Mouse (Mus musculus) heart, adult 11 months (tissue): ENCODE measurements around the gene Glyctk.
"Not testable (repeated sequence)": the region's sequence is repeated elsewhere in the genome, so short reads cannot be mapped to it uniquely, and the experiment has no call there.

Source experiments
- DNase-seq: peaks from one replicate; pipeline ENCODE4 v3.0.0; 2022

Gene Glyctk

GRCm38 (mm10) chr9:106175552-106176200 is 17.7 kb upstream of the Glyctk start:
- no peak for DNase-seq

GRCm38 (mm10) chr9:106173363-106173762 is 15.4 kb upstream of the Glyctk start:
- DNase-seq = no peak

GRCm38 (mm10) chr9:106172527-106172926 is 14.6 kb upstream of the Glyctk start:
- DNase-seq = peak; percentile 84

GRCm38 (mm10) chr9:106171346-106172158 is 13.6 kb upstream of the Glyctk start:
- peak; percentile 97 for DNase-seq

- DNase-seq = peak; percentile 99
These were observed 12.8 kb upstream of the Glyctk start, which contains the start of gene Wdr82 for GRCm38 (mm10) chr9:106170556-106171345. Gene Wdr82, plus strand, starts transcription at chr9:106170928.

GRCm38 (mm10) chr9:106169917-106170316 is 12.0 kb upstream of the Glyctk start:
- peak; percentile 90 for DNase-seq

GRCm38 (mm10) chr9:106169006-106169405 is 11.1 kb upstream of the Glyctk start:
- DNase-seq = not testable (repeated sequence)

GRCm38 (mm10) chr9:106167703-106168102 is 9.8 kb upstream of the Glyctk start:
- DNase-seq = no peak

GRCm38 (mm10) chr9:106167241-106167640 is 9.3 kb upstream of the Glyctk start:
- no peak for DNase-seq

GRCm38 (mm10) chr9:106166709-106167108 is 8.8 kb upstream of the Glyctk start:
- no peak for DNase-seq

GRCm38 (mm10) chr9:106160426-106160825 is 2.5 kb upstream of the Glyctk start:
- DNase-seq = no peak

GRCm38 (mm10) chr9:106159784-106160301 is 1.9 kb upstream of the Glyctk start:
- peak; percentile 99 for DNase-seq

GRCm38 (mm10) chr9:106159237-106159636 is 1.3 kb upstream of the Glyctk start:
- DNase-seq = no peak

GRCm38 (mm10) chr9:106157623-106157925 is 364 bp downstream of the Glyctk start:
- peak; percentile 82 for DNase-seq

- DNase-seq = peak; percentile 91
These were observed 866 bp downstream of the Glyctk start for GRCm38 (mm10) chr9:106156921-106157622.

GRCm38 (mm10) chr9:106156419-106156818 is 1.5 kb downstream of the Glyctk start:
- peak; percentile 94 for DNase-seq

- peak; percentile 90 for DNase-seq
These were observed 3.8 kb downstream of the Glyctk start for GRCm38 (mm10) chr9:106154106-106154505.

GRCm38 (mm10) chr9:106149399-106149754 is 8.6 kb downstream of the Glyctk start:
- no peak for DNase-seq

GRCm38 (mm10) chr9:106148541-106149398 is 9.2 kb downstream of the Glyctk start:
- DNase-seq = no peak

GRCm38 (mm10) chr9:106147851-106148431 is 10.0 kb downstream of the Glyctk start:
- no peak for DNase-seq

- DNase-seq = no peak
These were observed 10.7 kb downstream of the Glyctk start for GRCm38 (mm10) chr9:106147281-106147680.
